Mouse (Mus musculus) midbrain, embryonic 15.5 days (tissue): ENCODE measurements around the gene Acsm1. TPM values are rescaled to one million over a fixed set of nuclear protein-coding genes. Genes with fewer than 3 reads are reported as not detected.
"Not testable (repeated sequence)": the region's sequence is repeated elsewhere in the genome, so short reads cannot be mapped to it uniquely, and the experiment has no call there.

ENCODE experiments used
- ATAC-seq: fragments of 200-750 bp; cut with Nextera tagmentation; replicated peaks from 2 replicates; pipeline ENCODE4 v1.8.0; 2017; ENCODE audit warnings: moderate TSS enrichment
- H3K27ac ChIP-seq: fragments of 300-500 bp; sonication (generic); 2 replicates; pipeline ENCODE4 v1.5.1; 2015; ENCODE audit warnings: mild to moderate bottlenecking, inconsistent platforms
- H3K27me3 ChIP-seq: fragments of 300-500 bp; sonication (generic); replicated peaks from 2 replicates; pipeline ENCODE4 v1.6.1; 2015; ENCODE audit warnings: inconsistent platforms
- H3K36me3 ChIP-seq: fragments of 300-500 bp; sonication (generic); replicated peaks from 2 replicates; pipeline ENCODE4 v1.6.1; 2015; ENCODE audit warnings: inconsistent platforms
- H3K4me1 ChIP-seq: fragments of 300-500 bp; sonication (generic); 2 replicates; pipeline ENCODE4 v1.6.1; 2015; ENCODE audit warnings: inconsistent platforms
- H3K4me2 ChIP-seq: fragments of 300-500 bp; sonication (generic); 2 replicates; pipeline ENCODE4 v1.6.1; 2015; ENCODE audit warnings: inconsistent platforms, mild to moderate bottlenecking, moderate library complexity
- H3K4me3 ChIP-seq: fragments of 300-500 bp; sonication (generic); 2 replicates; pipeline ENCODE4 v1.5.1; 2015; ENCODE audit warnings: mild to moderate bottlenecking, inconsistent platforms
- H3K9ac ChIP-seq: fragments of 300-500 bp; sonication (generic); 2 replicates; pipeline ENCODE4 v1.6.1; 2015; ENCODE audit warnings: mild to moderate bottlenecking, inconsistent platforms
- H3K9me3 ChIP-seq: fragments of 300-500 bp; sonication (generic); 2 replicates; pipeline ENCODE4 v1.6.1; 2016; ENCODE audit warnings: inconsistent platforms
- WGBS: fragments of 180-500 bp; shearing (Covaris S2); methylation state at CpG from one replicate; pipeline ENCODE4 v1.1.7; 2015; ENCODE audit warnings: mixed read lengths; 5-methylcytosine and 5-hydroxymethylcytosine counted together
- polyA plus RNA-seq: library from polyadenylated mRNA; unstranded; fragments of >200 nt; fragmentation: Nextera tagmentation; extraction: Ambion mirVana; gene quantifications from 2 replicates; pipeline ENCODE4 v1.2.1, GENCODE M21; 2015

Acsm1 gene
- 0.19 TPM in 1 of 2 replicates, not detected in the other for polyA plus RNA-seq

DNA sequence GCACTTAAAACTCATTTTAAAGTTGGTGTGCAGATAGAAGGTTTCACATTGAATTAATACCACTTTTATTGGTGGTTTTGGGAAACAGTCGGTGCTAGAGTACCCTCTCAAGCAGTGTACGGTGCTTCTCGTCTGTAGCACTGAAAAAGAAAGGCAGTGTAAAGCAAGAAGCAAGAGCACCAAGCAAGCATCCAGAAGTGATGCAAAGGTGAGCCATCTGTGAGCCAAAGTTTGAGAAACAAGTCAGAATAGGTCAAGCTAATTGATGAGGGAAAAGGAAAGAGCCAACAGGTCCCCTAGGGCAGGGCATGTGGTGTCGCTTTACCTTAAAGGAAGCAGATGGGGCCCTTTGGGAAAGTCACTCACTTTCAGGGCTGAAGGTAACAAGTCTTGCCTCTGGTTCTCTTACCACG is at the start of gene Acsm1:
Gene Acsm1, plus strand, starts transcription at position 363 of the 413 bp plus-strand sequence.
- Histone ChIP-seq H3K4me2 (no peak within 1 kb of the TSS), H3K9ac (no peak within 1 kb of the TSS), H3K27me3 (no peaks in the 10 kb centered on the region), H3K9me3 (no peaks in the 10 kb centered on the region), H3K4me3 (no peak within 1 kb of the TSS), H3K4me1 (no peaks in the 10 kb centered on the region), H3K27ac (no peak within 1 kb of the TSS), H3K36me3 (no peaks in the 10 kb centered on the region)
- 81% methylated on average over 5 of the region's 5 CpGs for WGBS
- no peak for ATAC-seq

DNA sequence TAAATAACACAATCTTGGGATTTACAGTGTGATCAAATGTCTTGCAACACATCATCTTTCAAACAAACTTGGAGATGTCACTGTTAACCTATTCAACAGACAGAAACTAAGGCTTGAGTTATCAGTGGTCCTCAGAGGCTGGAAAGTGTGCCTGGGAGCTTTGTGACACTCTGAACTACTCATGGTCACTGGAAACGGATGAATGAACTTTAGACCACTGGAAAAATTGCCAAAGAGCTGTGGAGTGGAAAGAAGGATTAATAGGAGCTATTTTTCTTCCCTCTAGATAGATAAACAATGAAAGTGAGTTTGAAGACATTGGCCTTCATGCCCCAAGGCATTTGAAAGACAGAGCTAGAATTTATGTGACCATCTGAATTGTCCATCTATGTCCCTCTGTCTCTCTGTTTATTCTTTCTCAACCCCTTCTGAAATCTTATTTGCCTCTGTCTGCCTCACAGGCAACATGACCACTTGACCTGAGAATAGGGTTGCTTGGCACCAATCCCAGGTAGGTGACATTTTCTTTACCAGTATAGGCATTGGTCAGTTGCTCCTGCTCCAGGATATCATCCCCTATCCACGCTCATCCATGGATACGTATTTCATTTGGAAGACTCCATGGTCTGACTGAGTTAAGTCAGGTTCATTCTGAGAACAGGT is 46.9 kb upstream of the Acsm1 start:
- Histone ChIP-seq H3K36me3 (no peaks in the 10 kb centered on the region), H3K9ac (no peak overlapping the region), H3K27me3 (no peaks in the 10 kb centered on the region), H3K4me2 (no peak overlapping the region), H3K4me3 (no peak overlapping the region), H3K4me1 (no peaks in the 10 kb centered on the region), H3K9me3 (no peaks in the 10 kb centered on the region), H3K27ac (no peak overlapping the region)
- no peak for ATAC-seq
- WGBS, result 87% methylated on average over 3 of the region's 3 CpGs

DNA sequence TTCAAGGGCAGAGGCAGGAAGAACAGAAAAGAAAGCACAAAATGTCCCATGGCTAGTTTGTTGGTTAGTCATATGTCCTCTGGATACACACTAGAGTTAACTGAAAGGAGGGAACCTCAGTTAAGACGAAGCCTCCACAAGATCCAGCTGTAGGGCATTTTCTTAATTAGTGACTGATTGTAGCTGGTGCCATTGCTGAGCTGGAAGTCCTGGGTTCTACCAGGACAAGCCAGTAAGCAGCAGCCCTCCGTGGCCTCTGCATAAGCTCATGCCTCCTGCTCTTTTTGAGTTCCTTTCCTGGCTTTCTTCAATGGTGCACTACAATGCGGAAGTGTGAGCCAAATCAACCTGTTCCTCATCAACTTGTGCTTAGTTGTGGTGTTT is 46.4 kb upstream of the Acsm1 start:
- Histone ChIP-seq H3K36me3 (no peaks in the 10 kb centered on the region), H3K4me3 (no peak overlapping the region), H3K27me3 (no peaks in the 10 kb centered on the region), H3K4me1 (no peaks in the 10 kb centered on the region), H3K4me2 (no peak overlapping the region), H3K9ac (no peak overlapping the region), H3K27ac (no peak overlapping the region), H3K9me3 (no peaks in the 10 kb centered on the region)
- ATAC-seq, result no peak
- 89% methylated on average over 3 of the region's 3 CpGs for WGBS

DNA sequence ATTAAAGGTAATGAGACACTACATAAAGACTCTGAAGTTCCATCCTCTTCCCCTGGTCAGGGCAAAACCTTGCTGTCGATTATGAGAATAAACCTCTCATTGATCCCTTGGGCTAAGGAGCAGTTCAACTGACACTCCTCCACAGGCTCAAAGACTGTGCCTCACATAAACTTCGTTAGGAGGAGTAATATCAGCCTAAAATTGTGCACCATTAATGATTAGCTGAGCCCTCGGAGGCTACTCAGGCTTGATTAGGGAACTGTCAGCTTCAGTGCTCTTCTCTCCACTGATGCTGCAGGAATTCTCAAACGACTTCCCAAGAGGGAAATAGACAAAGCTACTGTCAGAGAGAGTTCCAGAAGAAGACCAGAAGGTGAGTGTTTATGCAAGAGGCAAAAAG is 45.4 kb upstream of the Acsm1 start:
- H3K4me3 ChIP-seq, result no peak overlapping the region
- H3K27me3 ChIP-seq, result no peaks in the 10 kb centered on the region
- no peak overlapping the region for H3K9ac ChIP-seq
- H3K36me3 ChIP-seq, result no peaks in the 10 kb centered on the region
- ATAC-seq, result no peak
- no peaks in the 10 kb centered on the region for H3K4me1 ChIP-seq
- H3K9me3 ChIP-seq, result no peaks in the 10 kb centered on the region
- 60% methylated on average over 4 of the region's 4 CpGs for WGBS
- no peak overlapping the region for H3K4me2 ChIP-seq
- H3K27ac ChIP-seq, result no peak overlapping the region

DNA sequence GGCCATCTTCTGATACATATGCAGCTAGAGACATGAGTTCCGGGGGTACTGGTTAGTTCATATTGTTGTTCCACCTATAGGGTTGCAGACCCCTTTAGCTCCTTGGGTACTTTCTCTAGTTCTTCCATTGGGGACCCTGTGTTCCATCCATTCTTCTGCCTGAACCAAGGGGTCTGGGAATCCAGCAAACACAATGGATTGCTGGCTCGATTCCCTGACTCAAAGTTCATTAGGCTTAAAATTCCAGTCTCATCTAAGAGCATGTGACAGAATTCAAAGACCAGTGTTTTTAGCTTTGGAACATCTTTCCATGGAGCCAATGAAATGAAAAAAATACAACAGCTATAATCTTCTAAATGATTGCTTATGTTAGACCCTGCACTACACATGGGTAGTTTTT is 44.4 kb upstream of the Acsm1 start:
- WGBS, result 84% methylated on average over 2 of the region's 2 CpGs
- H3K4me1 ChIP-seq, H3K4me3 ChIP-seq, H3K27me3 ChIP-seq, H3K9ac ChIP-seq, ATAC-seq, H3K4me2 ChIP-seq, H3K36me3 ChIP-seq, H3K9me3 ChIP-seq, H3K27ac ChIP-seq: not testable (repeated sequence)

DNA sequence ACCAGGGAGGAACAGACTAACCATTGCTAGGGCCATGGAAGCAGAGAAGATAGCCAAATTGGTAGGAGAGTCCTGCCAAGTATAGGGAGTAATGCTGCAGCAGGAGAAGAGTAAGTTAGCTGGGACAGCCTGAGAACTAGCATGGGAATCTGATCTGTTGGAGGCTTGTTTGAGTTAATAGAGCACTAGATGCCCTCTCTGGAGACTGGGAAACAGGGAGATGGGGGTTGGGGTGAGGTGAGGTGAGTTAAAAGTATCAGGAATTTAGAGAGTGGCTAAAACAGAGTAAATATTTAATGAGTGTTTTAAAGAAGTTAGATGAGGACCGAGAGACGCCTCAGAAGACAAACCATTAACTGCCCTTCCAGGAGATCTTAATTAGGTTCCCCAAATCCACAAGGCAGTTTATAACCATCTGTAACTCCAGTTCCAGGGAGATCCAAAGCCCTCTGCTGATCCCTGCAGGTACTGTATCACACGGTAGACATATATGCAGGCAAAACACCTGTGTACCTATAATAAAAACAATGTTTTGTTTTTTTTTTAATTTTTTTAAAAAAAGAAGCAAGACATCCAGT is 12.2 kb upstream of the Acsm1 start:
- no peak overlapping the region for H3K9ac ChIP-seq
- no peaks in the 10 kb centered on the region for H3K27me3 ChIP-seq
- no peaks in the 10 kb centered on the region for H3K36me3 ChIP-seq
- H3K4me1 ChIP-seq, result no peaks in the 10 kb centered on the region
- H3K9me3 ChIP-seq, result no peaks in the 10 kb centered on the region
- H3K27ac ChIP-seq, result no peak overlapping the region
- no peak overlapping the region for H3K4me3 ChIP-seq
- WGBS, result 85% methylated on average over 3 of the region's 3 CpGs
- no peak overlapping the region for H3K4me2 ChIP-seq
- no peak for ATAC-seq

DNA sequence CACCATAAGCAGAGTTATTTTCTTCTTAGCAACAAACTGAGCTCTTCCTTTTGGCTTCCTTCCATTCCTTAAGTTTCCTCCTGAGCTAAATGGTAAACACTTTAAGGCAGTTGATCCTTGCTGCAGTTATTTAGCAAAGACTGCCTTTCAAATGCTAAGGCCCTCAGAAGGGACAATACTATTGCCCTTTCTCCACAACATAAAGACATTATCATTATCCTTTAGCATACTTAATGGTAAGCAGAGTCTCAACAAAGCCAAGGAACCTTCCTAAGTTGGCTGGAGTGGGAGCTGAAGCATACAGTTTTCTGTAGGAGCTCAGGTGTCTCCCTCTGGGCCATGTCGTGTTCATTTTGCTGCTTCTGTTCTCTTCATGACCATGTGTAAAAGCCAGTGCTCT is 11.5 kb upstream of the Acsm1 start:
- Histone ChIP-seq H3K9me3 (no peaks in the 10 kb centered on the region), H3K36me3 (no peaks in the 10 kb centered on the region), H3K9ac (no peak overlapping the region), H3K4me2 (no peak overlapping the region), H3K4me3 (no peak overlapping the region), H3K4me1 (no peaks in the 10 kb centered on the region), H3K27me3 (no peaks in the 10 kb centered on the region), H3K27ac (no peak overlapping the region)
- WGBS, result 32% methylated on average over 1 of the region's 1 CpGs
- ATAC-seq, result no peak

DNA sequence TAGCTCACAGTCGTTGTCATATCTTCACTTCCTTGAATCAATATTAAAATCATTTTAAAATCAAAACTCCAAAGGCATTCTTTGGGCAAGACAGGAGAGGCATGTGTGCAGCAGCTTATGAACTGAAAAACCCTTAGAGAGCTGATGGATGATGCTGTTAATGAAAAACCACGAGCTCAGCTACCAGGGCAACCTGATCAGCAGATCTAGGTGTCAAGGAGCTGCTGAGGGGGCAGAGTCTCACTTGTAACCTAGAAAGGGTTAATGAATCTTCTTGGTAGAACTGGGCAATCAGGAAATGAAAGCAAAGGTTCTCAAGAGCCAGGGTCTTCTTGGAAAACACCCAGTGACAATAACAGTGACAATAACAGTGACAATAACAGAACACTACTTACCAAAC is 10.3 kb upstream of the Acsm1 start:
- Histone ChIP-seq H3K9ac (no peak overlapping the region), H3K4me2 (no peak overlapping the region), H3K27ac (no peak overlapping the region), H3K4me3 (no peak overlapping the region), H3K36me3 (no peaks in the 10 kb centered on the region), H3K27me3 (no peaks in the 10 kb centered on the region), H3K4me1 (no peaks in the 10 kb centered on the region), H3K9me3 (no peaks in the 10 kb centered on the region)
- ATAC-seq, result no peak
- WGBS, result 77% methylated on average over 2 of the region's 2 CpGs

DNA sequence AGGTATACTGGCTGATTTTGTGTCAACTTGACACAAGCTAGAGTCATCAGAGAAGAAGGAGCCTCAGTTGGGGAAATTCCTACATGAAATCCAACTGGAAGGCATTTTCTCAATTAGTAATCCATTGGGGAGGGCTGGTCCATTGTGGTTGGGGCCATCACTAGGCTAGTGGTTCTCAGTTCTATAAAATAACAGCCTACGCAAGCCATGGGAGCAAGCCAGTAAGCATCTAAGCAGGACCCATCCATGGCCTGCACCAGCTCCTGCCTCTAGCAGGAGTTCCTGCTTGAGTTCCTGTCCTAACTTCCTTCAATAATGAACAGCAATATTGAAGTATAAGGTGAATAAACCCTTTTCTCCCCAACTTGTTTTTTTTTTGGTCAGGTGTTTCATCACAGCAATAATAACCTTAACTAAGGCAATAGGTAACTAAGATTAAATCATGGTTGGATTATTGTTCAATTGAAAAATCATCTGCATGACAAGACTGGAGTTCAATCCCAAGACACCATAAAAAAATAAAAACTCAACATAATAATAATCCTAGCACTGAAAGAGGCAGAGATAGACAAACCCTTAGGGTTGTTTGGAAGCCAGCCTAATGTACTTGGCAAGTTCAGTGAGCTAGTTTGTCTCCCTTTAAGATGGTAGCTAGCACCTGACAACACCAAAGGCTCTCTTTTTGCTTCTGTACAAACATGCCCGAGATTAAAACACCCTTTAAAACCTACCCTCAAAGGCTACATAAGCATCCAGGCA is 5.5 kb upstream of the Acsm1 start:
- Histone ChIP-seq H3K9ac (no peak overlapping the region), H3K4me3 (no peak overlapping the region), H3K4me2 (no peak overlapping the region), H3K27ac (no peak overlapping the region), H3K27me3 (no peaks in the 10 kb centered on the region), H3K4me1 (no peaks in the 10 kb centered on the region), H3K9me3 (no peaks in the 10 kb centered on the region), H3K36me3 (no peaks in the 10 kb centered on the region)
- ATAC-seq, result no peak
- 80% methylated on average over 2 of the region's 2 CpGs for WGBS

DNA sequence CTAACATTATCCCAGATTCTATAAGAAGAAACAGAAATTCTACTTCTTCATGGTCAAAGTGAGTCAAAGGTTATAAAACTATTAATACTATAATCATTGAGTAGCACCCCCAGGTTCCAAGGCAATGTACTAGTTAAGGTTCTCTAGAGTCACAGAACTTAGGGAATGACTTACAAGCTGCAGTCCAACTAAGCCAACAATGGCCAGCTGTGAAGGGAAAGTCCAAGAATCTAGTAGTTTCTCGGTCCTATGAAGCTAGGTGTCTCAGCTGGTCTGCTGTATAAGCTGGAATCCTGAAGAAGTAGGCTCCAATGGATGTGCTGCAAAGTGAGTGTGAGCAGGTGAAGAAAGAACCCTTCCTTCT is 4.9 kb upstream of the Acsm1 start:
- H3K4me3 ChIP-seq, result no peak overlapping the region
- WGBS, result 76% methylated on average over 1 of the region's 1 CpGs
- H3K27ac ChIP-seq, result no peak overlapping the region
- H3K27me3 ChIP-seq, result no peaks in the 10 kb centered on the region
- ATAC-seq, result no peak
- no peaks in the 10 kb centered on the region for H3K9me3 ChIP-seq
- no peaks in the 10 kb centered on the region for H3K36me3 ChIP-seq
- H3K9ac ChIP-seq, result no peak overlapping the region
- no peak overlapping the region for H3K4me2 ChIP-seq
- no peaks in the 10 kb centered on the region for H3K4me1 ChIP-seq

DNA sequence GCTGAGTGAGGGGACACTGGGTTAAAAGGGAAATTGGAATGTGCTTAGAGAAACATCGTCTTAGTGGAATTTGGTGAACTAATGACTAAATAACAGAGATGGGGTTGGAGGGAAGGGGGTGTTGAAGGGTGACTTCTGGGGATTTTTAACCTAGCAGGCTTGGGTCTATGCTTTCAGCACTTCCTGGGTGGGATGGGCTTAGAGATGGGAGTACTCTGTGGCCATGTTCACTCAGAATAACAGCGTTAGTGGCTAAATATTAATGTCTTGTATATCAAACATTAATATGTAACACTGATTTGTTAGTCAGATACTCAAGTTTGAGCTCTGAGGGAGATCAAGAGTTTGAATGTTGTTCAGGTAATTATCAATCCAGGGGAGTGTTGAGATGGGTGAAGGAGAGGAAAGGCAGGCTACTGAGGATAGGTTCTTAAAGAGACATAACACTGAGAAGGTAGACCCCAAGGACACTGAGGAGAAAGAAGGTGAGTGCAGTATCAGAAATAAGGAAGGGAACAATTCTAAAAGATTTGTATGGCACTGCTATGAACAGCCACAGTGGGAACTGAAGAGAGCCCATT is 1.8 kb upstream of the Acsm1 start:
- Histone ChIP-seq H3K4me1 (no peaks in the 10 kb centered on the region), H3K36me3 (no peaks in the 10 kb centered on the region), H3K4me2 (no peak overlapping the region), H3K9ac (no peak overlapping the region), H3K9me3 (no peaks in the 10 kb centered on the region), H3K27me3 (no peaks in the 10 kb centered on the region), H3K4me3 (no peak overlapping the region), H3K27ac (no peak overlapping the region)
- 90% methylated on average over 2 of the region's 2 CpGs for WGBS
- ATAC-seq, result no peak

DNA sequence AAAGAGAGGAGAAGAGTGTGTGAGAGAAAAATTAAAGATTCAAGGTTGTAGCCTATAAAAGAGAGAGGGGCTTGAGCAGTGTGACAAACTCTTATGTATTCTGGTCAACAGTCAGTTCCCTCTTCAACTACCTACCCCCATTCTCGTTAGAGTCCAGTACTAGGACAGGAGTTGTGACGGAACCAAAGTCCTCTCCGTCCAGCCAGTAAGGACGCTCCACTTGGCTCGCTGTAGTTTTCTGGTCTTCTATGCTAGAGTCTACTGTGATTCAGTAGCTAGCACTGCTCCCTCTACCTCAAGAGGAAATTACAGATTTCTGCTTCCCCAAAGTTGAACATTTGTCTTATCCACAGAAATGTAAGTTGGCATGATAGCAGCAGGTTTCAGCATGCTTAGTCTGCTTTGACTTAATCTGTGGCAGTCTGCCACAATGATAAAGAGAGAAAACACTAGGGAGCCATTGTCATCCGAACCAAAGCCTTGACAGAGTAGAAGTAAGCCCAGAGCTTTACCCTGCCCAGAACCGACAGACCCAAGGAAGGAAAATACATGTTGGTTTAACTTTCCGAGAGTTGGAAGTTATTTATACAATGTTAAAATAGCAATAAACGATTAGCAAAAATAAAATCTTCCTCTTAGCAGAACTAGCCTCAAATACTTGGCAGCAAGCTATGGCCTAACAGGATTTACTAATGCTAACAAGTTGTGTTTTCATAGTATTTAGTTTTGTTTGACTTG is 731 bp upstream of the Acsm1 start:
- WGBS, result 72% methylated on average over 9 of the region's 9 CpGs
- no peaks in the 10 kb centered on the region for H3K9me3 ChIP-seq

More for the DNA sequence above, 731 bp upstream of the Acsm1 start:
- Histone ChIP-seq H3K4me3 (no peak overlapping the region), H3K27me3 (no peaks in the 10 kb centered on the region), H3K4me2 (no peak overlapping the region), H3K4me1 (no peaks in the 10 kb centered on the region), H3K9ac (no peak overlapping the region), H3K36me3 (no peaks in the 10 kb centered on the region), H3K27ac (no peak overlapping the region)
- ATAC-seq, result no peak
